Mouse (Mus musculus) liver, postnatal 0 days (tissue): ENCODE data around the gene Bad. TPM values are rescaled to one million over a fixed set of nuclear protein-coding genes. Genes with fewer than 3 reads are reported as not detected.

Source experiments
- ATAC-seq: fragments of 200-750 bp; cut with Nextera tagmentation; 2 replicates; pipeline ENCODE4 v1.8.0; 2017; ENCODE audit warnings: mild to moderate bottlenecking, moderate library complexity
- DNase-seq: peaks from one replicate; pipeline ENCODE4 v3.0.0-alpha.2; 2016
- H3K27ac ChIP-seq: fragments of 300-500 bp; sonication (generic); 2 replicates; pipeline ENCODE4 v1.5.1; 2014; ENCODE audit warnings: antibody characterized with exemption, moderate library complexity, mild to moderate bottlenecking, low read depth
- H3K27me3 ChIP-seq: fragments of 300-500 bp; sonication (generic); 2 replicates; pipeline ENCODE4 v1.6.1; 2014; ENCODE audit warnings: low read length, control low read depth, mixed read lengths; ENCODE audit not compliant: insufficient read depth
- H3K36me3 ChIP-seq: fragments of 300-500 bp; sonication (generic); replicated peaks from 2 replicates; pipeline ENCODE4 v1.6.1; 2014; ENCODE audit warnings: mild to moderate bottlenecking, control low read depth, low read length, moderate library complexity, mixed read lengths; ENCODE audit not compliant: insufficient read depth
- H3K4me1 ChIP-seq: fragments of 300-500 bp; sonication (generic); 2 replicates; pipeline ENCODE4 v1.6.1; 2014; ENCODE audit warnings: antibody characterized with exemption, mild to moderate bottlenecking, control low read depth; ENCODE audit not compliant: insufficient read depth
- H3K4me2 ChIP-seq: fragments of 300-500 bp; sonication (generic); 2 replicates; pipeline ENCODE4 v1.6.1; 2014; ENCODE audit warnings: low read depth, mild to moderate bottlenecking, low read length, moderate library complexity, mixed read lengths
- H3K4me3 ChIP-seq: fragments of 300-500 bp; sonication (generic); 2 replicates; pipeline ENCODE4 v1.5.1; 2014; ENCODE audit warnings: low read depth, low read length
- H3K9ac ChIP-seq: fragments of 300-500 bp; sonication (generic); replicated peaks from 2 replicates; pipeline ENCODE4 v1.6.1; 2014; ENCODE audit warnings: mild to moderate bottlenecking, moderate library complexity
- H3K9me3 ChIP-seq: fragments of 300-500 bp; sonication (generic); 2 replicates; pipeline ENCODE4 v1.6.1; 2016; ENCODE audit warnings: mild to moderate bottlenecking, control low read depth, low read length, mixed read lengths
- CTCF ChIP-seq: sonication (generic); IDR thresholded peaks from 2 replicates; pipeline ENCODE4 v1.5.1; 2016; ENCODE audit warnings: antibody characterized with exemption, low read depth
- EP300 ChIP-seq: IDR thresholded peaks from 2 replicates; pipeline ENCODE4 v1.6.1; 2016; ENCODE audit warnings: antibody characterized with exemption, low read depth, mild to moderate bottlenecking
- WGBS: fragments of 180-500 bp; shearing (Covaris S2); extraction: QIAGEN DNeasy Blood & Tissue Kit; methylation state at CpG from one replicate; pipeline ENCODE4 v1.1.7; 2014; ENCODE audit not compliant: insufficient replicate concordance; 5-methylcytosine and 5-hydroxymethylcytosine counted together
- polyA plus RNA-seq: library from polyadenylated mRNA; unstranded; fragments of >200 nt; fragmentation: Nextera tagmentation; extraction: Ambion mirVana; gene quantifications from 2 replicates; pipeline ENCODE4 v1.2.1, GENCODE M21; 2015

The Bad gene
- polyA plus RNA-seq, 1 experiment from 2014 or later: 30.6 TPM

- peak overlapping the region; percentile 100 for H3K4me2 ChIP-seq
- TF ChIP-seq CTCF (peak; percentile 13; the same call in 1 of the 2 replicates), EP300 (no peak)
- peak overlapping the region; percentile 52 for H3K9ac ChIP-seq
- ATAC-seq (peak; percentile 1; the same call in 1 of the 2 replicates), DNase-seq (no peak)
- no peaks in the 10 kb centered on the region for H3K9me3 ChIP-seq
- H3K4me3 ChIP-seq: peak overlapping the region; percentile 67
- H3K27me3 ChIP-seq: no peaks in the 10 kb centered on the region
- 68% methylated on average over 13 of the region's 14 CpGs for WGBS
- H3K4me1 ChIP-seq: peaks cover 34% of the 10 kb centered on the region
- peaks cover 4% of the 10 kb centered on the region for H3K36me3 ChIP-seq
- peak overlapping the region; percentile 81 for H3K27ac ChIP-seq
Measured at GRCm38 (mm10) chr19:6993011-6993770, 51.5 kb downstream of the Bad start.

- H3K27ac ChIP-seq: no peak overlapping the region
- no peak for ATAC-seq
- no peaks in the 10 kb centered on the region for H3K27me3 ChIP-seq
- WGBS: 82% methylated on average over 8 of the region's 8 CpGs
- no peak for DNase-seq
- peaks cover 12% of the 10 kb centered on the region for H3K36me3 ChIP-seq
- no peaks in the 10 kb centered on the region for H3K9me3 ChIP-seq
- H3K9ac ChIP-seq: no peak overlapping the region
- no peak overlapping the region for H3K4me3 ChIP-seq
- no peak overlapping the region for H3K4me2 ChIP-seq
- peaks cover 34% of the 10 kb centered on the region for H3K4me1 ChIP-seq
- TF ChIP-seq CTCF (no peak), EP300 (no peak)
Measured at GRCm38 (mm10) chr19:6994002-6994401, 52.3 kb downstream of the Bad start.

GRCm38 (mm10) chr19:6994489-6994888, 52.8 kb downstream of the Bad start:
- no peak overlapping the region for H3K4me3 ChIP-seq
- no peaks in the 10 kb centered on the region for H3K9me3 ChIP-seq
- peaks cover 34% of the 10 kb centered on the region for H3K4me1 ChIP-seq
- no peak for ATAC-seq
- no peak overlapping the region for H3K27ac ChIP-seq
- 91% methylated on average over 8 of the region's 8 CpGs for WGBS
- peak overlapping the region; percentile 95; the same call in 1 of the 2 replicates for H3K4me2 ChIP-seq
- H3K9ac ChIP-seq: no peak overlapping the region
- no peak for TF ChIP-seq EP300
- no peak for TF ChIP-seq CTCF
- no peaks in the 10 kb centered on the region for H3K27me3 ChIP-seq
- no peak for DNase-seq
- H3K36me3 ChIP-seq: peaks cover 15% of the 10 kb centered on the region

- no peak for ATAC-seq
- peak overlapping the region; percentile 63 for H3K4me3 ChIP-seq
- peaks cover 34% of the 10 kb centered on the region for H3K4me1 ChIP-seq
- WGBS: 49% methylated on average over 20 of the region's 21 CpGs
- peak overlapping the region; percentile 84 for H3K27ac ChIP-seq
- no peak for DNase-seq
- peak overlapping the region; percentile 95 for H3K4me2 ChIP-seq
- no peaks in the 10 kb centered on the region for H3K9me3 ChIP-seq
- TF ChIP-seq CTCF (peak; percentile 26; the same call in 1 of the 2 replicates), EP300 (no peak)
- H3K27me3 ChIP-seq: no peaks in the 10 kb centered on the region
- H3K36me3 ChIP-seq: peaks cover 24% of the 10 kb centered on the region
- H3K9ac ChIP-seq: peak overlapping the region; percentile 79
Measured at GRCm38 (mm10) chr19:6995255-6995991, 53.8 kb downstream of the Bad start.

GRCm38 (mm10) chr19:6996006-6996405, 54.3 kb downstream of the Bad start, which contains the start of the genes Nudt22 and Trpt1:
TSS of gene Nudt22 (minus strand) at chr19:6996117.
TSS of gene Trpt1 (plus strand) at chr19:6996131.
- WGBS: under 1% methylated on average over 24 of the region's 24 CpGs
- Histone ChIP-seq H3K9ac (peak within 1 kb of the TSS; percentile 79), H3K27ac (peak within 1 kb of the TSS; percentile 84), H3K27me3 (no peaks in the 10 kb centered on the region), H3K4me2 (peak within 1 kb of the TSS; percentile 95), H3K9me3 (no peaks in the 10 kb centered on the region), H3K4me3 (peak within 1 kb of the TSS; percentile 63), H3K4me1 (peaks cover 34% of the 10 kb centered on the region), H3K36me3 (peaks cover 26% of the 10 kb centered on the region)
- peak; percentile 71 for ATAC-seq
- TF ChIP-seq EP300 (no peak), CTCF (no peak)
- DNase-seq: peak; percentile 89

GRCm38 (mm10) chr19:6997721-6998290, 56.1 kb downstream of the Bad start:
- H3K27ac ChIP-seq: no peak overlapping the region
- no peaks in the 10 kb centered on the region for H3K9me3 ChIP-seq
- no peaks in the 10 kb centered on the region for H3K27me3 ChIP-seq
- H3K4me2 ChIP-seq: no peak overlapping the region
- H3K4me3 ChIP-seq: no peak overlapping the region
- DNase-seq: no peak
- H3K4me1 ChIP-seq: peaks cover 25% of the 10 kb centered on the region
- no peak for ATAC-seq
- peaks cover 38% of the 10 kb centered on the region for H3K36me3 ChIP-seq
- TF ChIP-seq CTCF (no peak), EP300 (no peak)
- WGBS: 80% methylated on average over 9 of the region's 9 CpGs
- no peak overlapping the region for H3K9ac ChIP-seq
